Mouse (Mus musculus): ENCODE results near the gene Slc50a1. TPM values are rescaled to one million over a fixed set of nuclear protein-coding genes. Genes with fewer than 3 reads are reported as not detected.
A peak's percentile ranks its signal among the peaks of the same experiment; 100 is the strongest.

Gene Slc50a1
- polyA plus RNA-seq (2014; fragmentation: Nextera tagmentation; extraction: Ambion mirVana): 32.4 and 38.4 TPM in 2 replicates

DNA sequence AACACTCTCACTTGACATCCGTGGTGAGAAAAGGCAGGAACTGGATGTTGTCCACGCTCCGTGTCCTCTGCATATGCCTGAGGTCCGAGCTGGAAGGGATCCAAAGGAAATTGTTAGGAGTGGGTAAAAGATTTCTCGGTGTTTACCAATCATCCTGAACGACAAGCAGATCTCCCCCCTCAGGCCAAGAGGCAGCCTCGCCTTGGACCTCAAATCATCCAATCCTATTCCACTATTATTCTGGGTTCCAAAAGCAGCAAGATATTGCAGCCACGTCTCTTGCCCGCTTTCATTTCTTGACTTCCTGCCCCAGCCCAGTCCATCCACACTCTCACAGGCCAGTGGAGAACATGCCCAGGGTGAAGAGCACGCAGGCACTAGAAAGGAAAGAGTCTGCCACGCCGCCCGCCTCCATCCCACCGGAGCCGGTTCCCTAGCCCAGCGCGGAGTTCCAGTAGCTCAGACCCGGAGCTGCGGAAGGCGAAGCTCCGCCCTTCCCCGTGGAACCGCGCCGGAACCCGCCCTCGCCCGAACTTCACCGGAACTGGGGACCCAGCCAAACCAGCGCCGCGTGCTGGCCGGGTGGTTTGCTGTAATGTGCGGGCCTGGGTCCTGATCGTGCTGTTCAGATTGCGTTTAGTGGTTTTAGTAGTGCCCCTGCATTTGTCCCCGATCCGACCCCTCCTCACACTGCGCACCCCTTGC, at the start of gene Slc50a1:
Gene Slc50a1 (minus strand): TSS at position 520 of the 705 bp plus-strand sequence.
- no peaks in the 10 kb centered on the region for H3K9me3 ChIP-seq (replicated peaks; ENCODE audit: control insufficient read depth, low read length)
- H3K4me1 ChIP-seq (ENCODE audit: control insufficient read depth, insufficient read depth, low read length): peaks cover 19% of the 10 kb centered on the region
- H3K4me2 ChIP-seq (ENCODE audit: low read length): peak within 1 kb of the TSS; percentile 87
- H3K36me3 ChIP-seq (ENCODE audit: control insufficient read depth, insufficient read depth, low read length): no peaks in the 10 kb centered on the region
- H3K27me3 ChIP-seq (replicated peaks; ENCODE audit: control insufficient read depth, insufficient read depth, low read length): no peaks in the 10 kb centered on the region
- 3% methylated on average over 39 of the region's 39 CpGs for WGBS
- DNase-seq (ENCODE audit: low spot score) (peak; percentile 76), ATAC-seq (peak; percentile 60)
- H3K4me3 ChIP-seq (ENCODE audit: low read depth, low read length): peak within 1 kb of the TSS; percentile 50
- peak within 1 kb of the TSS; percentile 48; the same call in 1 of the 2 replicates for H3K27ac ChIP-seq (ENCODE audit: low read depth, low read length)
- peak within 1 kb of the TSS; percentile 77 for H3K9ac ChIP-seq (ENCODE audit: low read length)

DNA sequence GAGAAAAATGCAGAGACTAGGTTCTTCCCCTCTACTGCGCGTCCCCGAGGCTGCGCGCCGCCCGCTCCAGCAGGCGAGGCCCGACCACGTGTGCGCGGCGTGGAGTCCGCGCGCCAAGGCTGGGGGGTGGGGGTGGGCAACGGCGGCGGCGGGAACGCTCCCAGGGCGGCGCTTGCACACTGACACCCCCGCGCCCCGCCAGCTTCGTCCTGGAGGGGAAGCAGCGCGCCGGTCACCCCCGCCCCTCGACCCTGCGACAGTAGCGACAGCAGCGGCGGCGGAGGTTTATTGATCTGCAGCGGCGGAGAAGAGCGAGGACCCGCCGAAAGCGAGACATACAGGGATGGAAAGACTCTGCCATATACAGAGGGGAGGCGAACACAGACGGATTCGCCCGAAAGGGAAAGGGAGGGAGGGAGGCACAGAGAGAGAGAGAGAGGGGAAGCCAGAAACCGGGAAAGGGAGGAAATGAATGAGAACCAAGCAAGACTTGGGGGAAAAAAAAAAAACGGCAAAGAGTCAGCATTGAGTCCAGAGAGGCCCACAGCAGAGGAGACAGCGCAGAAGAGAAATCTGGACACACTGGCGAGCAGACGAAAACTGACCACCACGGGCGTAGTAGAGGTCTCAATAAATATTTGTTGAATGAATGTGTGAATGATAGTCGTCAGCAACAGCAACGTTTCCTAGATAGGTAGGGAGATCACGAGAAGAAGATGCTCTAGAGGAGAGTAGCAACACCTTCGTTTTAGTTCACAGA, 49.4 kb upstream of the Slc50a1 start:
- H3K4me1 ChIP-seq (ENCODE audit: control insufficient read depth, insufficient read depth, low read length): peaks cover 31% of the 10 kb centered on the region
- H3K9me3 ChIP-seq (replicated peaks; ENCODE audit: control insufficient read depth, low read length): no peaks in the 10 kb centered on the region
- ATAC-seq (no peak), DNase-seq (ENCODE audit: low spot score) (peak; percentile 58)
- peaks cover 41% of the 10 kb centered on the region for H3K27me3 ChIP-seq (replicated peaks; ENCODE audit: control insufficient read depth, insufficient read depth, low read length)
- H3K36me3 ChIP-seq (ENCODE audit: control insufficient read depth, insufficient read depth, low read length): no peaks in the 10 kb centered on the region
- 4% methylated on average over 55 of the region's 58 CpGs for WGBS
- H3K9ac ChIP-seq (ENCODE audit: low read length): peak overlapping the region; percentile 58
- peak overlapping the region; percentile 59 for H3K4me3 ChIP-seq (ENCODE audit: low read depth, low read length)
- peak overlapping the region; percentile 90 for H3K4me2 ChIP-seq (ENCODE audit: low read length)
- peak overlapping the region; percentile 33; the same call in 1 of the 2 replicates for H3K27ac ChIP-seq (ENCODE audit: low read depth, low read length)

DNA sequence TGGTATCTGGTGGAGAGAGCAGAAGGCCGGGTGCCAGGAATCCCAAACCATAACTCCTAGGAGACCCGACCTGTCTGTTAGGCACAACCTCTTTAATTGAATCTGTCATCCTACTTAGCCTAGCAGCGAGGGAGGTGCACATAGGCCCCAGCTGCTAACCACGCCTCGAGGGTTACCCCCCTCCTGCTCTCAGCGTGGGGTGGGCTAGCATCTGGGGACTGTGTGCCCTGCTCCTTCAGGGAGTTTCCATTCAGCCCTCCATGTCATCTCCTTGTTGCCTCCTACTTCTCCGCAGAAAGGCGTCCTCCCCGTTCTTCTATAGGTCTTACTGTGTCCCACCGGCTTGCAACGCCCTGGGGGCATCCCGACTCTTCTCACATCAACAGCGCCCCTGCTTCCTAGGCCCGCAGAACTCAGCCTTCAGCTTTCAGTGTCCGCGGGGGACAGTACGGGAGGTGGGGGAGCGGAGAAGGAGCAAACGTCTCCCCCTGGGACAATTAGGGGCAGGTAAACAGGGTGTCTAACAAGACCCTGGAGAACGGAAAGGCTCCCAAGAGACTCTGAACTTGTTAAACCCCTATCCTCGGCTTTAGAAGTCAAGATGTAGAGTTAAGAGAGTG, 48.7 kb upstream of the Slc50a1 start:
- no peaks in the 10 kb centered on the region for H3K9me3 ChIP-seq (replicated peaks; ENCODE audit: control insufficient read depth, low read length)
- peak overlapping the region; percentile 58; the same call in 1 of the 2 replicates for H3K9ac ChIP-seq (ENCODE audit: low read length)
- DNase-seq (ENCODE audit: low spot score): no peak
- no peak overlapping the region for H3K27ac ChIP-seq (ENCODE audit: low read depth, low read length)
- peaks cover 41% of the 10 kb centered on the region for H3K27me3 ChIP-seq (replicated peaks; ENCODE audit: control insufficient read depth, insufficient read depth, low read length)
- H3K4me1 ChIP-seq (ENCODE audit: control insufficient read depth, insufficient read depth, low read length): peaks cover 31% of the 10 kb centered on the region
- H3K4me2 ChIP-seq (ENCODE audit: low read length): peak overlapping the region; percentile 90
- 9% methylated on average over 21 of the region's 21 CpGs for WGBS
- H3K36me3 ChIP-seq (ENCODE audit: control insufficient read depth, insufficient read depth, low read length): peaks cover 3% of the 10 kb centered on the region; the same call in 1 of the 2 replicates
- no peak for ATAC-seq
- peak overlapping the region; percentile 59 for H3K4me3 ChIP-seq (ENCODE audit: low read depth, low read length)

DNA sequence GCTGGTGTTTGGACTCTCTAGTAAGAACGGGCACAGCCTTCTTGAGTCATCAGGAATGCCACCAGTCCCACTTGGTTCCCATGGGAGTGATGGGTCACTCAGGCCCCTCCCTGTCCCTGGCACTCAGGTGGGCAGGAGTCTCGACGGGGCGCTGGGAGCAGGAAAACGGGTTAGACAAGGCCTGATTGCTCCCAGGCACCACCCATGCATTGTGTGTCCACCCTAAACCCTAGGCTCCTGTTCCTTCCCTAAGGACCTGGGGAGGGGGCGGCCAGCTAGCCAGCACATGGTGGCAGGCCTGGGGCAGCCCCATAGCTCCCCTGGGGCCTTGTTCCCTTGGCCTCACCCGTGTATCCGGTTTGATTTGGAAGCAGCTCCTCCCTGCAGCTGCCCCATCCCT, 47.9 kb upstream of the Slc50a1 start:
- H3K9ac ChIP-seq (ENCODE audit: low read length): no peak overlapping the region
- H3K27ac ChIP-seq (ENCODE audit: low read depth, low read length): no peak overlapping the region
- H3K27me3 ChIP-seq (replicated peaks; ENCODE audit: control insufficient read depth, insufficient read depth, low read length): peaks cover 41% of the 10 kb centered on the region
- DNase-seq (ENCODE audit: low spot score): no peak
- H3K36me3 ChIP-seq (ENCODE audit: control insufficient read depth, insufficient read depth, low read length): peaks cover 3% of the 10 kb centered on the region; the same call in 1 of the 2 replicates
- 77% methylated on average over 8 of the region's 8 CpGs for WGBS
- H3K4me3 ChIP-seq (ENCODE audit: low read depth, low read length): no peak overlapping the region
- H3K9me3 ChIP-seq (replicated peaks; ENCODE audit: control insufficient read depth, low read length): no peaks in the 10 kb centered on the region
- no peak overlapping the region for H3K4me2 ChIP-seq (ENCODE audit: low read length)
- no peak for ATAC-seq
- H3K4me1 ChIP-seq (ENCODE audit: control insufficient read depth, insufficient read depth, low read length): peaks cover 31% of the 10 kb centered on the region

DNA sequence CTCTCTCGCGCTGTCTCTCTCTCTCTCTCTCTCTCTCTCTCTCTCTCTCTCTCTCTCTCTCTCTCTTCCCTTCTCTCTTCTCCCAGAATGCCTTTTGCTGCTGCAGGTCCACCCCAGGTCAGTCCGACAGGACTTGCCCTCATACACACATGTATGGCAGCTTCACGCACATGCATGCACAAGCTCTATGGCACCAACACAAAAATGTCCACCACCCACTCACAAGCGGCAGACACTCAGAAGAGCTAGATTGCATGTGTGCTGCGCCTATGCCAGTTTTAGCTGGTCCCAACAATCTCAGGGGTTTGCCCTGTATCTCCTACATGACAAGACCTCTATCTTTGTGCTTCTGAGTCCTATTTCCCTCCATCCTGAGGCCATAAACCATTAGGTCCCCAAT, 46.9 kb upstream of the Slc50a1 start:
- Histone ChIP-seq H3K4me2 (ENCODE audit: low read length) (peak overlapping the region; percentile 17; the same call in 1 of the 2 replicates), H3K27ac (ENCODE audit: low read depth, low read length) (no peak overlapping the region), H3K4me1 (ENCODE audit: control insufficient read depth, insufficient read depth, low read length) (peaks cover 31% of the 10 kb centered on the region), H3K4me3 (ENCODE audit: low read depth, low read length) (no peak overlapping the region), H3K9me3 (replicated peaks; ENCODE audit: control insufficient read depth, low read length) (no peaks in the 10 kb centered on the region), H3K27me3 (replicated peaks; ENCODE audit: control insufficient read depth, insufficient read depth, low read length) (peaks cover 41% of the 10 kb centered on the region), H3K9ac (ENCODE audit: low read length) (no peak overlapping the region), H3K36me3 (ENCODE audit: control insufficient read depth, insufficient read depth, low read length) (peaks cover 3% of the 10 kb centered on the region; the same call in 1 of the 2 replicates)
- DNase-seq (ENCODE audit: low spot score) (no peak), ATAC-seq (no peak)
- 54% methylated on average over 5 of the region's 6 CpGs for WGBS

DNA sequence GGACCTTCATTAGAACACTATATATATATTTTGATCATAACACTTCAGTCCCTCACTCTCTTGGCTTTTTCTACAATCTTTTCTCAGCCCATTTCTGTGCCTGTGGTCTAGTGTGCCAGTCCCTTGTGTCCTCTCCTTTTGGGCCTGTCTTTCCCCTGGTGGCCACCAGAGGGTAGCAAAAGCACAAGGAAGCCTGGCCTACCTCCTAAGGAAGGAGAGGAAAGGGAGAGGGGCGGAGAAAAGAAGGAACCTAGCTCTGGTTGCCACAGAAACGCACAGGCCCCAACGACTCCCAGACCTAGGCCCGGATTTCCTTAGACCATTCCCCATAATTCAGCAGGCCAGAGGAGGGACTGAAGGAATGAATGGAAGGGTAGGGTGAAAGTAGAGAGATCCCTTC, 46.5 kb upstream of the Slc50a1 start:
- DNase-seq (ENCODE audit: low spot score) (peak; percentile 95), ATAC-seq (peak; percentile 50)
- Histone ChIP-seq H3K9me3 (replicated peaks; ENCODE audit: control insufficient read depth, low read length) (no peaks in the 10 kb centered on the region), H3K4me3 (ENCODE audit: low read depth, low read length) (no peak overlapping the region), H3K27me3 (replicated peaks; ENCODE audit: control insufficient read depth, insufficient read depth, low read length) (peaks cover 41% of the 10 kb centered on the region), H3K4me1 (ENCODE audit: control insufficient read depth, insufficient read depth, low read length) (peaks cover 31% of the 10 kb centered on the region), H3K27ac (ENCODE audit: low read depth, low read length) (no peak overlapping the region), H3K36me3 (ENCODE audit: control insufficient read depth, insufficient read depth, low read length) (peaks cover 3% of the 10 kb centered on the region; the same call in 1 of the 2 replicates), H3K9ac (ENCODE audit: low read length) (no peak overlapping the region), H3K4me2 (ENCODE audit: low read length) (peak overlapping the region; percentile 57; the same call in 1 of the 2 replicates)
- 0% methylated on average over 4 of the region's 4 CpGs for WGBS

DNA sequence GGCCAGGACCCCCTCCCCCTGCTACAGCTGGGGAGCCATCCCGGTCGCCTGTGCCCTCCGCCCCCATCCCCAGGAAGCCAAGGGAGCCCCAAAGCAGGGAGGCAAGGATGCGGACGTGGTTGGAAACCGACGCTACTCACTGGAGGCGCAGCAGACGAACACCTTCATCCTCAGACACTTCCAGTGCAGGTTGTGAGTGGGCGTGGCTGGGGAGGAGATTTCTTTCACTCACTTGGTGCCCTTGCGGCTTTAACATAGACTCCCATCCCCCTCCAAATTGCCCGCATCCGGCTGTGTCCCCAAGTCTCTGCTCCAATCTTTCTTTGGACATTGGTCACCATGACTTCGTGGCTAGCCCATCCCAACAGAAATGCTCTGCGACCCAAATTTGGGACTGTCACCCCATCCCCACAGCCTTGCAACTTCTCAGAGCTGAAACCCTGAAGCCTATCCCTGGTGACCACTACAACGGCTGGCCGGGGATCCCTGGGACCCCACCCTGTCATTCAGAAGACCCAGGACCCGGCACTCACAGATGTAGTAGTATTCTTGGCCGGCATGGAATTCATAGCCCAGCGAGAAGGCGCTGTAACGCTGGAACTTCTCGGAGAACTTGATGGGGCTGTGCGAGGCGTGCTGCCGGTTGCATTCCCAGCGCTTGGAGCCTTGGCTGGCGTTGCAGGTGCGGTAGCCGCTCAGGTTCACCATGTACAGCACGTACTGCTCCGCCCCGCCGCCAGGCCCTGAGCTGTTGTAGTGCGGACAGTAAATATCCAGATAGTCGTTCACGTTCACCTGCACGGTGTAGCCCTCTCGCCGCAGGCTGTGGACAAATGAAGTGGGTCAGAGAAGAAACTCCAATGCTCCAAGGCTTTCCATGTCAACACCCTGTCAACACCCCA, 45.8 kb upstream of the Slc50a1 start:
- peaks cover 36% of the 10 kb centered on the region for H3K27me3 ChIP-seq (replicated peaks; ENCODE audit: control insufficient read depth, insufficient read depth, low read length)
- H3K4me2 ChIP-seq (ENCODE audit: low read length): peak overlapping the region; percentile 57
- peak overlapping the region; percentile 26; the same call in 1 of the 2 replicates for H3K4me3 ChIP-seq (ENCODE audit: low read depth, low read length)
- peak; percentile 15; the same call in 1 of the 2 replicates for ATAC-seq
- no peak overlapping the region; the same call in 1 of the 2 replicates for H3K27ac ChIP-seq (ENCODE audit: low read depth, low read length)
- no peaks in the 10 kb centered on the region for H3K9me3 ChIP-seq (replicated peaks; ENCODE audit: control insufficient read depth, low read length)
- H3K36me3 ChIP-seq (ENCODE audit: control insufficient read depth, insufficient read depth, low read length): peaks cover 3% of the 10 kb centered on the region; the same call in 1 of the 2 replicates
- 10% methylated on average over 40 of the region's 40 CpGs for WGBS
- peaks cover 30% of the 10 kb centered on the region for H3K4me1 ChIP-seq (ENCODE audit: control insufficient read depth, insufficient read depth, low read length)
- peak overlapping the region; percentile 40 for H3K9ac ChIP-seq (ENCODE audit: low read length)
- no peak for DNase-seq (ENCODE audit: low spot score)

Measured in forebrain, embryonic 14.5 days (tissue).